Mouse (Mus musculus) heart, embryonic 14.5 days (tissue): Measurements from ENCODE around the gene Pbx1. TPM values are rescaled to one million over a fixed set of nuclear protein-coding genes. Genes with fewer than 3 reads are reported as not detected.

ENCODE experiments used
- ATAC-seq: fragments of 200-750 bp; cut with Nextera tagmentation; 2 replicates; pipeline ENCODE4 v1.8.0; 2017; ENCODE audit warnings: low read depth, moderate TSS enrichment; ENCODE audit not compliant: insufficient number of reproducible peaks, insufficient read depth, low FRiP score
- H3K27ac ChIP-seq, 2 experiments: fragments of 200-500 bp in 1 of 2; fragments of 300-500 bp in 1 of 2; sonication (generic) in 1 of 2; replicated peaks in 1 of 2; 2 replicates each; pipeline ENCODE4 v1.5.1; 2012 to 2014; ENCODE audit warnings: low read depth in 2 of 2, low read length in 2 of 2, control low read depth in 1 of 2, mild to moderate bottlenecking in 1 of 2, mixed read lengths in 1 of 2; ENCODE audit not compliant: control insufficient read depth in 1 of 2, insufficient read depth in 1 of 2
- H3K27me3 ChIP-seq: fragments of 300-500 bp; sonication (generic); 2 replicates; pipeline ENCODE4 v1.6.1; 2014; ENCODE audit warnings: mild to moderate bottlenecking, low read length, control low read depth; ENCODE audit not compliant: control insufficient read depth, insufficient read depth
- H3K36me3 ChIP-seq: fragments of 300-500 bp; sonication (generic); 2 replicates; pipeline ENCODE4 v1.6.1; 2014; ENCODE audit warnings: mild to moderate bottlenecking, control low read depth, low read length, mixed read lengths; ENCODE audit not compliant: control insufficient read depth, insufficient read depth
- H3K4me1 ChIP-seq, 2 experiments: fragments of 200-500 bp in 1 of 2; fragments of 300-500 bp in 1 of 2; sonication (generic) in 1 of 2; 2 replicates each; pipeline ENCODE4 v1.6.1; 2012 to 2014; ENCODE audit warnings: low read length in 2 of 2, control low read depth in 1 of 2, mixed read lengths in 1 of 2; ENCODE audit not compliant: control insufficient read depth in 2 of 2, insufficient read depth in 2 of 2
- H3K4me2 ChIP-seq: fragments of 300-500 bp; sonication (generic); 2 replicates; pipeline ENCODE4 v1.6.1; 2014; ENCODE audit warnings: mild to moderate bottlenecking, low read length
- H3K4me3 ChIP-seq, 2 experiments: fragments of 200-500 bp in 1 of 2; fragments of 300-500 bp in 1 of 2; sonication (generic) in 1 of 2; 2 replicates each; pipeline ENCODE4 v1.5.1; 2012 to 2014; ENCODE audit warnings: low read length in 2 of 2, mild to moderate bottlenecking in 2 of 2, control low read depth in 1 of 2, low read depth in 1 of 2, moderate library complexity in 1 of 2; ENCODE audit not compliant: control insufficient read depth in 1 of 2, insufficient read depth in 1 of 2
- H3K9ac ChIP-seq: fragments of 300-500 bp; sonication (generic); 2 replicates; pipeline ENCODE4 v1.6.1; 2014; ENCODE audit warnings: mild to moderate bottlenecking, low read length
- H3K9me3 ChIP-seq: fragments of 300-500 bp; sonication (generic); 2 replicates; pipeline ENCODE4 v1.6.1; 2016; ENCODE audit warnings: low read length, control low read depth; ENCODE audit not compliant: control insufficient read depth
- WGBS: fragments of 180-500 bp; shearing (Covaris S2); extraction: QIAGEN DNeasy Blood & Tissue Kit; methylation state at CpG from one replicate; pipeline ENCODE4 v1.1.7; 2014; 5-methylcytosine and 5-hydroxymethylcytosine counted together
- polyA plus RNA-seq: library from polyadenylated mRNA; unstranded; fragments of >200 nt; fragmentation: Nextera tagmentation; extraction: Ambion mirVana; gene quantifications from 2 replicates; pipeline ENCODE4 v1.2.1, GENCODE M21; 2014

Gene Pbx1
- polyA plus RNA-seq, 1 experiment from 2014 or later, result 30.7 TPM

DNA sequence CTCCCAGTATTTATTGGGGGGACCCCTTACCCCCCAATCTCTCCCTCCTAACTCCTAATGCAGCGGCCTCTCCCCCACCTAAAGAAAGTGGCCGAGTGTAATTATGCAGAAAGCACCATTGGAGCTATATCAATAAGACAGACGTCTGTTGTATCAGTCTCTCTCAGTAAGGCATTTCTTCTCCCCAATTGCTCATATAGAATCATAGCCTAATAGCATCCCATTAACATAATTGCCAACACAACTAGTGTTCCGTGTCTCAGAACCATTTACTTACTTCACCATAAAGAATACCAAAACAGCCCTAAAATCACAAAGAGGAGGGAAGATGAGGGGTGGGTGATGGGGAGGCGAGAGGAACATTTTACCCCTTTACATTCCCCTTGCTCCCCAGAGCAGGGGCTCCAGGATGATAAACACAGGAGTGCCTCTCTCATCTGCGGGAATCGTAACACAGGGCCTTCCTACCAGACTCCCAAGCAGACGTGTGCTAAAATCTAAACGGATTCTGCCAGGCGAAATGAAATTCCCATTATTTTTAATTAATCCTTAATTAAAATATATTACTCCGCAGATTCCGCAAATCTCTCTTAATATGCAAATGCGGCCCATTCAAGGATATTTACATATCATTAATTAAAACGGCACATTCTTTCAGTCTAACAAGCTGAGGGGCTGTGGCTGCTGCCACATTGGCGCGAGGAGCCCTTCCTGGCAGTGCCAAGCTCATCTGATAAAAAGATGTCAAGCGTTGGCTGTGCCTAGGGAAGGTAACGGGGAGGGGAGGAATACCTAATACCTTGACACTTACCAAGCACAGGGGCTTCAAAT is 104.5 kb downstream of the Pbx1 start:
- no peak overlapping the region for H3K4me3 ChIP-seq
- H3K9ac ChIP-seq, result no peak overlapping the region
- 88% methylated on average over 18 of the region's 18 CpGs for WGBS
- H3K9me3 ChIP-seq, result no peaks in the 10 kb centered on the region
- no peak overlapping the region for H3K27ac ChIP-seq
- H3K27me3 ChIP-seq, result no peaks in the 10 kb centered on the region
- H3K36me3 ChIP-seq, result no peaks in the 10 kb centered on the region
- peaks cover 13 to 56% of the 10 kb centered on the region in 2 experiments for H3K4me1 ChIP-seq
- no peak for ATAC-seq
- H3K4me2 ChIP-seq, result no peak overlapping the region

DNA sequence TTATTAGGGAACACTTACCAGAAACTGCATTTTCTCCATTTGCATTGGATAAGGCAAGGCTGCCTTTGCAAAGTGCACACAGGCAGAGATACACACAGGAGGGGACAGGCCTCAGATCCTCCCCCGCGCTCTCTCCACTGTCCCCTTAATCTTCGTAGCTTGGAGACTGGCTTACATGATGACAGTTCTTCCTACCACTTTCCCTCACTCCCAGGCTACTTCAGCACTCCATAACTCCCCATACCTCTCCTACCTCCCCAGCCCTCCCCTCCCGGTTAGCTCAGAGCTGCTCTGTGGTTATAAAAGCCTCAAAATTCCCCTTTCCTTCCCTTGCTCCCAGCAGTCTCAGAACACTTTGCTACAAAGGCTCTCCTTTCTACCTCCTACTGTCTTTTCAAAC is 106.3 kb downstream of the Pbx1 start:
- no peak for ATAC-seq
- WGBS, result 48% methylated on average over 4 of the region's 4 CpGs
- Histone ChIP-seq H3K9ac (no peak overlapping the region), H3K27me3 (no peaks in the 10 kb centered on the region), H3K9me3 (no peaks in the 10 kb centered on the region), H3K4me3 (no peak overlapping the region), H3K36me3 (no peaks in the 10 kb centered on the region), H3K27ac (no peak overlapping the region; a peak in 1 of 4 replicates), H3K4me2 (no peak overlapping the region), H3K4me1 (peaks cover 10 to 45% of the 10 kb centered on the region in 2 experiments)

DNA sequence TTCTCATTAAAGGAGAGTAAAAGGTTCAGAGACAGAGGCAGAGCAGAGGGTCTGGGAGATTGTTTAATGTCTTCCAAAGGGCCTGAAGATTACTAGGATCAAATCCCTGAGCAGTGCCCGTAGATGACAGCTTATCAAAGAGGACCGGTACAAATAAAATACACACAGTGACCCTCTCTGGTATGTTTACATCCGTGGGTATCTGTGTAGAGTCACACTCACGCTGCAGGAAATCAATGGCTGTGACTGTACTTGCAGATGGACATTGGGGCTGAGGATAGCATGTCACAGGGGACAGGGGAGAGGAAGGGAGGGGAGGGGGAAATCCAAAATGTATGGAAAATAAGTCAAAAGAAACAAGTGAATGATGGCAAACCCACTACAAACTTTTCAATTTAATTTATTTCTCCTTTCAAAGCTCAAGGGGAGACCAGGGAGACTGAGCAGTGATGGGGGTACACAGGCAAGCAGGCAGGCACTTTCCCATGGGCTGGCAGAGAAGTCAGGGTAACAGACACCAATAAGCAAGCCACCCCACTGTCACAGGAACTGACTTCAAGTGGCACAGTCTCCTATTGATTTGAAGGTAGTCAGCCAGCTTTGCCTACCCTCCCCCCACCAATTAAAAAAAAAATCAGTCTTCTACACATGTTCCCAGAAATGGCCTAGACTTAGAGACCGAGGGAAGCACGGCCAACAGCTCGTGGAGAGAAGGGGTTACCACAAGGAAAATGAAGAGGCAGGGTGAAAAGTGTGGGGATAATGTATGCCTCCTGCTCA is 107.6 kb downstream of the Pbx1 start:
- no peak overlapping the region for H3K4me3 ChIP-seq
- no peak overlapping the region for H3K4me2 ChIP-seq
- H3K4me1 ChIP-seq, result peaks cover 13 to 45% of the 10 kb centered on the region in 2 experiments

DNA sequence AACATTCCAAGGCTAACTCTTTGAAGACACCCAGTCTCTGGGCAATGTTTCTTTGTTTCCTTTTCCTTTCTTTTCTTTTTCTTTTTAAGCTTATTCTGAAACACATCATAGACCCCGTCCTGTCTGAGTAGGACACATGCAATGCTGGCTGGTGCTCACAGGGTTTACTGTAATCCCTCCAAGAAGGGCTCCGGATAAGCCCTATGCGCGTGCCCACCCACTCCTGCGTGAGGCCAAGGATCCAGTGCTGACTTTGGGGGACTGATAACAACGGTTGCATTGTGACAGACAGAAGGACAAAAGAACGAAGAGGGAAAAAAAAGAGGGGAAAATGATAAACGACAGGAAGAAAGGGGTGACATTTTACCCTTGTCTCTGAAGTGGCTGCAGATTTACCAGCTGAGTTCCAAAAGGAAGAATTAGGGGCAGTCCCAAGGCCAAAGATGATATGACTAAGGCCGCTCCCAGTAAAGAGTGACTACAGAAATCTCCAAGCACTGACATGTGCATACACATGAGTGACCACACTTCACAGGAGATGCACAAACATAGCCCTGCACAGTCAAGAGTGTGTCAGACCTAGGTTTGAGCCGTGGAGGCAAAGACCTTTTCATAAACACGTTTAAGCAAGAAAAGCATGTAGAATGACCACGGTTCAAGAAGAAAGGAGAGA is 108.5 kb downstream of the Pbx1 start:
- 44% methylated on average over 12 of the region's 12 CpGs for WGBS
- H3K27ac ChIP-seq, result no peak overlapping the region; a peak in 1 of 4 replicates
- H3K27me3 ChIP-seq, result no peaks in the 10 kb centered on the region
- H3K4me1 ChIP-seq, result peaks cover 15 to 48% of the 10 kb centered on the region in 2 experiments
- H3K4me3 ChIP-seq, result no peak overlapping the region
- H3K4me2 ChIP-seq, result no peak overlapping the region
- no peaks in the 10 kb centered on the region for H3K36me3 ChIP-seq
- no peak overlapping the region for H3K9ac ChIP-seq
- no peak; the same call in 1 of the 2 replicates for ATAC-seq
- H3K9me3 ChIP-seq, result no peaks in the 10 kb centered on the region

More for the DNA sequence above, 107.6 kb downstream of the Pbx1 start:
- no peak overlapping the region for H3K9ac ChIP-seq
- ATAC-seq, result no peak
- H3K9me3 ChIP-seq, result no peaks in the 10 kb centered on the region
- H3K36me3 ChIP-seq, result no peaks in the 10 kb centered on the region
- no peaks in the 10 kb centered on the region for H3K27me3 ChIP-seq
- H3K27ac ChIP-seq, result no peak overlapping the region
- WGBS, result 64% methylated on average over 7 of the region's 7 CpGs

DNA sequence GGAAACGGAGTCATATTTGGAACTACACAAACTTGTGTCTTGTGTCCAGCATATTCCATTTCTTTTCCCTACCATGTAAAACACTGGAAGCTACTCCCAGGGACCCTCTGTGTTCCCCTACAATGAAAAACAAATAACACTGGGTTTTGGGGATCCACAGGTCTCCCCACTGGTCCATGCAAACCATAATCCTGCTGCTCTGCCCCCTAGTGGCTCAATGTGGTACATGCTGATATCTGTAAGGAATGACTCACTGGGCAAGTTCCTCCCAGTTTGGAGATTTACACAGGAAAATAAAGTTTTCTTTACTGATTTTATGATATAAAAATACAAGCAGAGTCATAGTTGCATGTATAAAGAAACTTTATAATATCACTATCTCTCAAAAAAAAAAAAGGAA is 109.2 kb downstream of the Pbx1 start:
- Histone ChIP-seq H3K4me3 (no peak overlapping the region), H3K9me3 (no peaks in the 10 kb centered on the region), H3K27me3 (no peaks in the 10 kb centered on the region), H3K4me2 (no peak overlapping the region), H3K27ac (no peak overlapping the region), H3K9ac (no peak overlapping the region), H3K36me3 (no peaks in the 10 kb centered on the region), H3K4me1 (peaks cover 15 to 42% of the 10 kb centered on the region in 2 experiments)
- 100% methylated on average over 1 of the region's 1 CpGs for WGBS
- no peak for ATAC-seq

DNA sequence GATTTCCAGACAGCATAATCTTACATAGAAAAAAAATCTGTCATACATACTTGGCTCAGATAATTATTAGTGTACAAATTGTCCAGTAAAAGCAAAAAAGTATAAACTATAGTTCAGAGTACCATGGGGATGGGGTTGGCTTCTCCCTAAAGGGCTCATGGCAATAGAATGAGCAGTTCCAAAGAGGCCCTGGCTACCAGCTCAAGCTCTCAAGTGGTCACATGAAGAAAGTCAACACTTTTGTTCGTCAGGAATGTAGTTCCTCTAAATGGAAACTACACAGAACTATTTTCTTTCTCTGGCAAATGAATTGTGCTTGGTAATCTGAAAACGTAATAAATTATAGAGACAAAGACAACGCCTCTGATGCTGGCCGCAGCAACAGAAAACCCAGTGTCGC is 112.4 kb downstream of the Pbx1 start:
- Histone ChIP-seq H3K9ac (no peak overlapping the region), H3K36me3 (no peaks in the 10 kb centered on the region), H3K4me1 (peaks cover 15 to 29% of the 10 kb centered on the region in 2 experiments), H3K4me3 (no peak overlapping the region), H3K4me2 (no peak overlapping the region), H3K27me3 (no peaks in the 10 kb centered on the region), H3K9me3 (no peaks in the 10 kb centered on the region), H3K27ac (no peak overlapping the region)
- WGBS, result 73% methylated on average over 5 of the region's 5 CpGs
- ATAC-seq, result no peak

DNA sequence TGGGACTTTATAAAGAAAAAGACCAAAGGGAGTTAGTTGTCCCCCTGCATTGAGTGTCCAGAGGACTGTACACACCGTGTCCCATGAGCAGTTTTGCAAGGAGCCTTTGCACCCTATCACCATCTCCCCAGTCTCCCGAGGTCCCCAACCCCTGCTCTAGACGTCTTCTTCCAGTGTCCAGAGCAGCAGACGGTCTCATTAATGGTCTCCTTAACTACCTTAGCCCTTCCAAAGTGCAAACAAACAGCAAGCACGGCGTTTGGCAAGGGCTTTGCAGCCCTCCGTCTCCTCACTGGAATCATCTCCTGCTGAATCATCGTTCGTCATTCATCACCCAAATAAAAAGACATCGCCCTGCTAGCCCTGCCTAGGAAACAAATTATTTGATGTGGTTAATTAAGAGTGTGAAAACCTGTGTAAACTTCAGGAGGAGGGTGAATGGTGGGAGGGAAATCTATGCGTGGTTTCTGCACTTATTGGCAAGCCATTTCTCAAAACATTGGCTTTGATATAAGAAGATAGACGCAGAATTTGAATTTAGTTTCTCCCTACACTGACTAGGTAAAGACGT is 113.1 kb downstream of the Pbx1 start:
- no peak overlapping the region for H3K4me3 ChIP-seq
- H3K9ac ChIP-seq, result no peak overlapping the region
- WGBS, result 62% methylated on average over 13 of the region's 13 CpGs
- H3K4me2 ChIP-seq, result no peak overlapping the region
- ATAC-seq, result no peak
- no peak overlapping the region for H3K27ac ChIP-seq
- H3K4me1 ChIP-seq, result peaks cover 13 to 29% of the 10 kb centered on the region in 2 experiments
- H3K36me3 ChIP-seq, result no peaks in the 10 kb centered on the region
- H3K9me3 ChIP-seq, result no peaks in the 10 kb centered on the region
- H3K27me3 ChIP-seq, result no peaks in the 10 kb centered on the region
